Mouse (Mus musculus) spleen, adult 2 months (tissue): ENCODE measurements around the gene Sh3tc1. TPM values are rescaled to one million over a fixed set of nuclear protein-coding genes. Genes with fewer than 3 reads are reported as not detected.

Experiments used
- DNase-seq, 2 experiments: peaks; one replicate each; pipeline versions ENCODE4 v3.0.0 to v3.0.0-alpha.2; 2012 to 2021; ENCODE audit warnings: low spot score in 2 of 2, low read depth in 1 of 2
- H3K27ac ChIP-seq: fragments of 200-500 bp; 2 replicates; pipeline ENCODE4 v1.5.1; 2012; ENCODE audit warnings: low read length, inconsistent platforms; ENCODE audit not compliant: insufficient read depth
- H3K27me3 ChIP-seq: fragments of 200-500 bp; 2 replicates; pipeline ENCODE4 v1.6.1; 2012; ENCODE audit warnings: mild to moderate bottlenecking, moderate library complexity, low read length, inconsistent platforms; ENCODE audit not compliant: control insufficient read depth, insufficient read depth
- H3K36me3 ChIP-seq: fragments of 200-500 bp; 2 replicates; pipeline ENCODE4 v1.6.1; 2012; ENCODE audit warnings: mild to moderate bottlenecking, low read length, inconsistent platforms; ENCODE audit not compliant: control insufficient read depth, insufficient read depth
- H3K4me1 ChIP-seq: fragments of 200-500 bp; 2 replicates; pipeline ENCODE4 v1.6.1; 2011; ENCODE audit warnings: inconsistent platforms; ENCODE audit not compliant: control insufficient read depth, insufficient read depth, insufficient read length
- H3K4me3 ChIP-seq: fragments of 200-500 bp; 2 replicates; pipeline ENCODE4 v1.5.1; 2011; ENCODE audit warnings: mild to moderate bottlenecking, inconsistent platforms; ENCODE audit not compliant: insufficient read depth, insufficient read length; ENCODE audit errors: extremely low read depth
- CTCF ChIP-seq: fragments of 200-500 bp; IDR thresholded peaks from 2 replicates; pipeline ENCODE4 v1.5.1; 2011; ENCODE audit warnings: mild to moderate bottlenecking, inconsistent platforms; ENCODE audit not compliant: insufficient read depth, insufficient read length, insufficient replicate concordance; ENCODE audit errors: extremely low read depth
- POLR2A ChIP-seq: fragments of 200-500 bp; IDR thresholded peaks from 2 replicates; pipeline ENCODE4 v1.6.1; 2011; ENCODE audit warnings: low read depth, low read length, inconsistent platforms
- WGBS: fragments of 180-500 bp; shearing (Covaris S2); methylation state at CpG from one replicate; pipeline ENCODE4 v1.1.7; 2018; 5-methylcytosine and 5-hydroxymethylcytosine counted together
- polyA plus RNA-seq: library from polyadenylated mRNA; depleted of rRNA; stranded (reverse); fragments of >200 nt; gene quantifications from 2 replicates; pipeline ENCODE4 v1.2.3, GENCODE M21; 2012

Gene Sh3tc1
- polyA plus RNA-seq, 1 experiment, result 10.7 TPM

- no peak for DNase-seq
- peaks cover 21% of the 10 kb centered on the region; the same call in 1 of the 2 replicates for H3K4me1 ChIP-seq
- H3K4me3 ChIP-seq, result no peak overlapping the region
- H3K27me3 ChIP-seq, result no peaks in the 10 kb centered on the region
- TF ChIP-seq CTCF, result no peak
- no peak for TF ChIP-seq POLR2A
- H3K27ac ChIP-seq, result no peak overlapping the region
- WGBS, result 85% methylated on average over 3 of the region's 3 CpGs
- peaks cover 6% of the 10 kb centered on the region; the same call in 1 of the 2 replicates for H3K36me3 ChIP-seq
These were observed 13.9 kb downstream of the Sh3tc1 start for GRCm38 (mm10) chr5:35725840-35726239.

GRCm38 (mm10) chr5:35723900-35724299 is 15.9 kb downstream of the Sh3tc1 start:
- 84% methylated on average over 5 of the region's 5 CpGs for WGBS
- Histone ChIP-seq H3K4me1 (peaks cover 14% of the 10 kb centered on the region; the same call in 1 of the 2 replicates), H3K36me3 (peaks cover 6% of the 10 kb centered on the region), H3K27me3 (no peaks in the 10 kb centered on the region), H3K27ac (no peak overlapping the region), H3K4me3 (no peak overlapping the region)
- no peak for TF ChIP-seq CTCF
- TF ChIP-seq POLR2A, result no peak
- no peak for DNase-seq

- 52% methylated on average over 2 of the region's 2 CpGs for WGBS
- TF ChIP-seq CTCF (no peak), POLR2A (no peak)
- Histone ChIP-seq H3K27ac (no peak overlapping the region), H3K36me3 (peaks cover 7% of the 10 kb centered on the region), H3K4me1 (peaks cover 6% of the 10 kb centered on the region; the same call in 1 of the 2 replicates), H3K4me3 (no peak overlapping the region), H3K27me3 (no peaks in the 10 kb centered on the region)
- DNase-seq, result no peak
These were observed 17.1 kb downstream of the Sh3tc1 start for GRCm38 (mm10) chr5:35722654-35723053.

- H3K4me1 ChIP-seq, result no peaks in the 10 kb centered on the region; the same call in 1 of the 2 replicates
- H3K27me3 ChIP-seq, result no peaks in the 10 kb centered on the region
- H3K36me3 ChIP-seq, result peaks cover 9% of the 10 kb centered on the region
- no peak overlapping the region for H3K27ac ChIP-seq
- TF ChIP-seq POLR2A (no peak), CTCF (no peak)
- DNase-seq, result no peak
- no peak overlapping the region for H3K4me3 ChIP-seq
- 94% methylated on average over 2 of the region's 2 CpGs for WGBS
These were observed 17.9 kb downstream of the Sh3tc1 start for GRCm38 (mm10) chr5:35721933-35722332.

- TF ChIP-seq CTCF (no peak), POLR2A (no peak)
- H3K4me1 ChIP-seq, result no peaks in the 10 kb centered on the region; the same call in 1 of the 2 replicates
- no peak overlapping the region for H3K27ac ChIP-seq
- H3K4me3 ChIP-seq, result no peak overlapping the region
- H3K36me3 ChIP-seq, result peaks cover 17% of the 10 kb centered on the region
- DNase-seq, result no peak
- WGBS, result 85% methylated on average over 1 of the region's 1 CpGs
- no peaks in the 10 kb centered on the region for H3K27me3 ChIP-seq
These were observed 19.9 kb downstream of the Sh3tc1 start for GRCm38 (mm10) chr5:35719880-35720279.

GRCm38 (mm10) chr5:35719343-35719742 is 20.4 kb downstream of the Sh3tc1 start:
- no peak for DNase-seq
- no peaks in the 10 kb centered on the region; the same call in 1 of the 2 replicates for H3K4me1 ChIP-seq
- H3K36me3 ChIP-seq, result peaks cover 17% of the 10 kb centered on the region
- H3K27me3 ChIP-seq, result no peaks in the 10 kb centered on the region
- H3K4me3 ChIP-seq, result no peak overlapping the region
- TF ChIP-seq CTCF (no peak), POLR2A (no peak)
- no peak overlapping the region for H3K27ac ChIP-seq

GRCm38 (mm10) chr5:35718817-35719216 is 21.0 kb downstream of the Sh3tc1 start:
- Histone ChIP-seq H3K4me3 (no peak overlapping the region), H3K27me3 (no peaks in the 10 kb centered on the region), H3K27ac (no peak overlapping the region), H3K4me1 (no peaks in the 10 kb centered on the region; the same call in 1 of the 2 replicates), H3K36me3 (peaks cover 18% of the 10 kb centered on the region)
- 94% methylated on average over 11 of the region's 11 CpGs for WGBS
- no peak for DNase-seq
- TF ChIP-seq POLR2A (no peak), CTCF (no peak)

- Histone ChIP-seq H3K4me1 (no peaks in the 10 kb centered on the region; the same call in 1 of the 2 replicates), H3K27ac (no peak overlapping the region), H3K36me3 (peaks cover 15% of the 10 kb centered on the region), H3K27me3 (no peaks in the 10 kb centered on the region), H3K4me3 (no peak overlapping the region)
- TF ChIP-seq POLR2A (no peak), CTCF (peak; percentile 15; the same call in 1 of the 2 replicates)
- 65% methylated on average over 4 of the region's 4 CpGs for WGBS
- DNase-seq, result peak in 1 of 2 experiments; percentile 30
These were observed 21.8 kb downstream of the Sh3tc1 start for GRCm38 (mm10) chr5:35717946-35718345.
